Mouse (Mus musculus) regulatory T cell (primary cell): Measurements from ENCODE around the gene Calcoco1.

Source experiments
- in situ Hi-C: fragments of 300-600 bp; cut with MboI, MseI; formaldehyde crosslinking; loops from one replicate; pipeline ENCODE4 v1.15.1; 2025; ENCODE audit warnings: high pct_unique_total_duplicates

Gene Calcoco1

DNA sequence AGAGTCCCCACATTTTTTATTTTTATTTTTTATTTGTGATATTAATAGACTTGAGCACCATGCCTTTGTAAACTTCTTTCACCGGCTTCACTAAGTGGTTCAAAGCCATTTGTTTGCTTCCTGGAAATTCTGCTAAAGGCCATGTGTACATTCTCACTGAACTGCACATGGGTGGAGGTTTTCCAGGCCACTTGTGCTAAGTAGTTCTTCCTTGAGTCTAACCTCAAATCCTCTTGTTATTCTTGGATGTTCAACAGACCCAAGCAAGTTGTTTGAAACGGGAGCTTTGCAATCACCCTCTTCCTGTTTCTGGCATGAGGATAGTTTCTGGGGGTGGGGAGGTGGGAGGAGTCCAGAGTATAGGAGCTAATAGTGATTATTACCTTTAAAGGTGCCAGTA, 16.5 kb upstream of the Calcoco1 start:
- in situ Hi-C loops = no loop called here

DNA sequence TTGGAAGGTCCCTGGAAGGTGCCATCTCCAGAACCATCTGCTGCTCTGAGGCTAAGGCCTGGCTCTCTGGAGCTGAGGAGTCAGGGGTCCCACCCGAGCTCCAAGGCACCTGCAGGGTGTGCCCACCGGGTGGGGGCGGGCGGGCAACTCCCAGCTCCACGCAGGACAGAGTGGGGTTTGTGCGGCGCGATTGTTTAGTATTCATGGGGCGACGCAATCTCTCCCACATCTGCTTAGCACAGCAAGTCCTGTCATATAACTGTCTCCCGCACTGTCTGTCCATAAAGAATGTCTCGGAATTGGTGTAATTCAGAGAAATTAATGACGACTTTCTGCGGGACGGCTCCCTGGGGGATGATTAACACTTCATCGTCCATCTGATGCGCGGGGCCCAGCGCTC, 15.1 kb upstream of the Calcoco1 start:
- in situ Hi-C loops = no loop called here

DNA sequence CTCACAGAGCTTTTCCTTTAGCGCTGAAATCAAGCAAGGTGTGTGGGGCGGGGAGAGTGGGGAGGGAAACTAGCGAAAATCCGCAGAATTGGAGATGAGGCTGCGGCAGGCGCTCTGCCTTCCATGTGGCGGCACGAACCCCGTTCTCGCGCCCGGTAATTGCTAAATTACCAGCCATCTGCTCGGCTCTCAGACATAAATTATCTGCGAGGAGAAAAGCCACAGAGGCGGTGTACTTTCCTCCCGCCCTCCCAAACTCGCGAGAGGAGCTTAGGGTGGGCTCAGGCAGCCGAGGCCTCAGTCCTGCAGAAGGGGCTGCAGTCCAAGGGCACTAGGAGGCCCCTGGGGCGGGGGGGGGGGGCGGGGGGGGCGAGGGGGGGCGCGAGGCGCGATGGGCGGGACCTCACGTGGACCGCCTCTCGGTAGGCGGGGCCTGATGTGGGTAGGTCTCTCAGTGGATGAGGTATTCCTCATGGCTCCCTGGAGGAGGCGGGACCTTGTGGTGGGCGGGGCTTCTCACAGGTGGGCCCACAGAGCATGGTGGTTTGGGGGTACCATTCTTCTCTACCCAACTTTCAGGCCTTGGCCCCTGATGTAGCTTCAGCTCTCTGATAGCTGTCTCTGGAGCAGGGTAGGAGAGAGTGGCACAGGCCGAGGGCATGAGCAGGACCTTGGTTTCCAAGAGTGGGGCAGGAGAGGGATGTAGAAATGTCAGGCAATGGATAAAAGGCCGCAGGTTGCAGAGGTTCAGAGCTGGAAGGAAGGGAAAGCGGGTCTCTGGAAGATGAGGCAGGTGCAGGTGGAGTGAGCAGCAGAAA, 14.4 kb upstream of the Calcoco1 start:
- in situ Hi-C loops = no loop called here

DNA sequence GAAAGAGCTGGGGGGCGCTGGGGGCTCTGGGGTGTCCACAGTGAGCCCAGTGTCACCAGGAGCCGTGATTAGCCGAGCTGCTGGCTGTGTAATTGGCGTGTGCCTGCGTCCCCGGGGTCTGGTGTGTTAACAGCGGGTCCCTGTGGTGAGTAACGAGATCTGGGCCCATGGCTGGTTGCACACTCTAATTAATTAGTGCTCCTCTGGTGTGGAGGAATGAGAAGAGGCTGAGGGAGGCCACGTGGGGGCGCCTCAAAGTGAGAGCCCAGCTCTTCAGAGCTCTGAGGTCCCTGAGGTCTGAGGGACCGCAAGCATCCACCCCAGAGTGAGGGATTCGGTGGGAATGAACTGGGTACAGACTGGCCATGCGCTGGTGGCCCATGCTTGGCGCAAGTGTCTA, 13.1 kb upstream of the Calcoco1 start:
- in situ Hi-C loops = no loop called here

DNA sequence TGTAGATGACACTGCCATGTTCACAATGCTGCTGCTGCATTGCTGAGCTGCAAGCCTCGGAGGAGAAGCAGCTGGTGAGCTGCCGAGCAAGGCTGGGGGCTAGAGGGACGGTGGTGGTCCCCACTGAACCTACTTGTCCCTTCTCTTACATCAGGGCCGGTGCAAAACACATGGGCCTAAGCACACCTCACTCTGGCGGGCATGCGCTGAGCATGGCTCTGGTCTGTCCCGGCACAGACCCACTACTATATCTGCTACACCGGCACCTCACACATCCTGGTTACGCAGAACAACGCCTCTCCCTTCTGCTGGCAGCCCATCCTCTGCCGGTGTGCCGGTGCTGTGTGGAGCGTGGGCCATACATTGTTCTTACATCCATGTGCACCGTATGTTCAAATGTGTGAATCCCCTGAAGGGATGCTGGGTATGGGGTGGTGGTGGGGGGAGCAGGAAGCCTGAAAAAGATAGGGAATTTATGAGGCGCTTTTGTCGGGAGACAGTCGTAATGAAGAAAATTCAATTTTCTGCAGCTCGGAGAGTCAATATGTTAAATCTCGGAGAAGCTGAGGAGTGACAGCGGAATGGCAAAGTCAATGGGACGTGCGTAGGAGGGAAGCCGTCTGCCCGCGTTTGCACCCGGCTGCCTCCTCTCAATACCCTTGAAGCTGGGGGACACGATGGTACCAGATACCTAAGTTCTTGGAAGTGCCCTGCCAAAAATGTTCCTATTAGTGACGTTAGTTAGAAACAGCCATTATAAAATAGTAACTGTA, 12.0 kb upstream of the Calcoco1 start:
- in situ Hi-C loops = no loop called here

DNA sequence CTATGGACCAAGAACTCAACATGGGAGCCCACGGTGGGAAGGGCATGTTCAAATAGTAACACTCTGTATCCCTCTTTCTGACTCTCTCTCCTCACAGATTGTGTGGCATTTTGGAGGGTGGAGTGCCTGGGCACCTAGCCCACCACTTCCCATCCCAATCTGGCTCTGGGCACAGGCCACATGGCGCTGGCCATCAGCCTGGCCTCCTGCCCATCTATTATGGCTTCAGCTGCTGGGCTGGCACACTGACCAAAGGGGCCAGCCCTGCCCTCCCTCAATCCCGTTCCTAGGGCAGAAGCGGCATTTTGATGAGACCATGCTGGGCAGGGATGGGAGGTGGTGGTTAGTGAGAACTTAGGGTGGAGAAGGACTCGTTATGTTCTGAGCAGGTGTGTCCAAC, 11.3 kb upstream of the Calcoco1 start:
- in situ Hi-C loops = no loop called here

DNA sequence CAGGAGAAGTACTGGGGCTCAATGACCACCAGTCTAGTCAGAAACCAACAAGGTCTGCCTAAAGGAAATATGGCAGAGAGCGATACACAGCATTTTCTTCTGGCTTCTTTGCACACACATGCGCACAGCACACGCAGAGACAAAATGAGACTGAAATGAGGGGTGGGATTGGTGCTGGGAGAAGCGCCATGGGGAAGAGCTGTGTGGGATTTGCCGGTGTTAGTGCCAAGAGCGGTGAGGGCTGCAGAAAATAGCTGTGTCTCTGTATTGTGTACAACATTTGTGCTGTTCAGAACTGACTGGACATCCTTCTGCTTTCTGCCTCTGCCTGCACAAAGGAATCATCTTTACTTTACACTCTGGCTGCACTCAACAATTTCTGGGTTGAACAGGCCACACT, 10.4 kb upstream of the Calcoco1 start:
- in situ Hi-C loops = no loop called here

DNA sequence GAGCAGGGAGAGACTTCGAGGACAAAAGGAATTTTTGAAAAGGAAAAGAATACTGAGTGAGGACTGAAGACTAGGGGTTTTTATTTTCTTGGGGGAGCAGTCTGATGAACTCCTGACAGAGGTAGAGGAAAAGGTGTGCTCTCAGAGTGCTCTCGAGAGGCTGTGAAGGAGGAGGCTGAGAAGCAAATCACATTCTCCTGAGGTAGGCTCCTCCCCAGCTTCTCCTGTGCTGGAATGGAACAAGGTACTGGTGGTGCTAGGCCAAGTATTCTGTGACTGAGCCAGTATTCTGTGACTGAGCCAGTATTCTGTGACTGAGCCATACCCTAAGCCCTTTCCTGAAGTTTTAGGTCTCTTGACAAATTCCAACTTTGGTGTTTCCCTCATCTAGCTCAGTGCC, 6.0 kb upstream of the Calcoco1 start:
- in situ Hi-C loops = no loop called here

DNA sequence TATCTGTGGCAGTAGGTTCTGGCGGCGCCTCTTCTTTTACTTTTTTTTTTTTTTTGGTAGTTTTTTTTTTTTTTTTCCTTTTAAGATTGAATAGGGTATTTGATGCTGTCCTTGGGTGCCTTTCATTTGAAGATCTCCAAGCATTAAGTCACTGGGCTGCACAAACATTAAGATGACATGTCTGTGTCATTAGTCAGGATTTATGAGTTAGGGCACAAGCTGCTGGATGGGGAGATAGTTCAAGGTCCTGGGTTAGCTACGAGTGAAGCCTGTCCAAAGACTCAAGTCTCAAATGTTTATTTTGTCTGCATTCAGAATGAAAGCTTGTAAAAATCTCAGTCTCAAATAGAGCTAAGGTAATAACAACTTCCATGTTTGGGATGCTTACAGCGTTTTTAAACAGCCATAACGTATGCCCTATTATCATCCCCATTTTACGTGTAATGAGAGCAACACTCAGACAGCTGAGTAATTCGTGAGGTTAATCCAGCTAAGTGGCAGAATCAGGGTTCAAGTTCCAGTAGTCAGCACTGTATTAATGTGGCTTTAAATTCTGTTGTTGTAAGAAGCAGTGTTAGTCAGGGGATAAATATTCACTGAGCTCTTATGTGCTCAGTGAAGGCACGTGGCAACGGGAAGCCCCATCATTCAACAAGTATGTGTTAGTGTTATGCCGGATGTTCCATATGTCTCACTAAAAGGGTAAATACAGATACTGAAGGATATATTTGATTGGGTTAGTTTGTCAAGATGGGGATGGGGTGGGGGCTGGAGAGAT, 1.6 kb upstream of the Calcoco1 start:
- in situ Hi-C loops = no loop called here

DNA sequence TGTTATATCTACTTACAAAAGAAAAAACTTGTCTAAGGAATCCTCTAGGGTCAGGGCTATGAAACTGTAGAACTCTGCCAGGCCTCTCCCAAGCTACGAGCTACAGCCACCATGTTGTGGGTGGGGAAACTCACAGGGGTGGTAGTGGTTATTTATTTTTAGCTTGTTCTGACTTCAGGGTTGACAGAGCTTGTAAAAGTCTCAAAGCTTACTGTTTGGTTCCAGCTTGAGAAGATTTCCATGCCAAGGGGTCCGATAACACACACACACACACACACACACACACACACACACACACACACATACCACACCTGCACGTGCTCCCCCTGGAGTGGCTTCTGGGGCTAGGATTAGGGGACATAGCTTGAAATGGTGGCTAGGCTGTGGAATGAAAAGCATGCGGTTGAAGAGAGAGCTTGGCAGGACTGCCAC, 538 bp upstream of the Calcoco1 start:
- in situ Hi-C loops = no loop called here

DNA sequence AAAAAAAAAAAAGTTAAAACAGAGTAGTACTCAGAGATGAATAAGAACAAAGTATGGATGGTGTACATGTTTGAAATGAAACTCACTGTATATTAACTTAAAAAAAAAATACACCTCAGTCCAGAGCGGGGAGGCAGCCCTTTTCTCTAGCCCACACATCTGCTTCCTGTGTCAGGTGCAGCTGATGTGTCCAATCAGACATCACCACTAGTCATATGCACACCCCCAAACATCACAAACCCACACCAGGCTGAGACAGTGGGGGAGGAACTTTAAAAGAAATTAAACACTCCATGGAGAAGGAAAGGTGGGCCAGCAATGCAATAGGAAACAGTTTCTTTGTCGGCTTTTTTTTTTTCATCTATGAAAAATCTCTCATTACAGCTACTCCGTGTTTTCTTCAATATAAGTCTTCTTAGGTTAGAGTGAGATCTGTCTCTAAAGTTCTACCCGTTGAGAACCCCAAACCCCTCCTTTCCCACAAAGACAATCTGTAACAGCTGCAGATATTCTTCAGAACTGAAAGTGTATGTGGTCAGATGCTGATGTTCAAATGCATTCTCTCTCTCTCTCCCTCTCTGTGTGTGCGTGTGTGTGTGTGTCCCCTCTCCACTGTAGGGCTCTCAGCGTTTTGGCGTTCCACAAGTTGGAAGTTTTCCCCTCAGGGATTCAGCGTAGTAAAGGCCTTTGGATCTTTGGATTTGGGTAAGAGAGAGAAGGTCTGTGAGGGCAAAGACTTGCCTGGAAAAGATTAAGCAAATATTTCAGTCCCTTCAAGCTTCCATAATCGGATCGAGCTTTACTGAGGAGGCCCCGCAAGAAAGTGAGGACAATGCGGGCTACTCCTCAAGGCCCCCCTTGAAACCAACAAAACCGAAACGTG, 721 bp downstream of the Calcoco1 start:
- in situ Hi-C loops = no loop called here

DNA sequence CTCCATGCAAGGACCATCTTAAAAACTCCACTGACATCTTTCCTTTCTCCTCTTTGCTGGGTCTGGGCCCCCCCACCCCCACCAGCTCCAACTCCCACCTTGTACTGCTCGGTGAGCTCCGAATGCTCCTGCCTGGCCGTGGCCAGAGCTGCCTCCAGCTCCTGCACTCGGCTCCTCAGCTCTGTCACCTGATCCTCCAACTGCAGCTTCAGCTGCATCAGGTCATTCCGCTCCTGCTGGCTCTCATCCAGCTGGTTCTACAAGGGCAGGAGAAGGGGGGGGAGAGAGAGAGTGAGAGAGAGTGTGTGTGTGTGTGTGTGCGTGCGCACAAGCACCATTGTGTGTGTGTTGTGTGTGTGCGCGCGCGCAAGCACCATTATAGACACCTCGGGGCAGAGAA, 5.8 kb downstream of the Calcoco1 start:
- in situ Hi-C loops = no loop called here

DNA sequence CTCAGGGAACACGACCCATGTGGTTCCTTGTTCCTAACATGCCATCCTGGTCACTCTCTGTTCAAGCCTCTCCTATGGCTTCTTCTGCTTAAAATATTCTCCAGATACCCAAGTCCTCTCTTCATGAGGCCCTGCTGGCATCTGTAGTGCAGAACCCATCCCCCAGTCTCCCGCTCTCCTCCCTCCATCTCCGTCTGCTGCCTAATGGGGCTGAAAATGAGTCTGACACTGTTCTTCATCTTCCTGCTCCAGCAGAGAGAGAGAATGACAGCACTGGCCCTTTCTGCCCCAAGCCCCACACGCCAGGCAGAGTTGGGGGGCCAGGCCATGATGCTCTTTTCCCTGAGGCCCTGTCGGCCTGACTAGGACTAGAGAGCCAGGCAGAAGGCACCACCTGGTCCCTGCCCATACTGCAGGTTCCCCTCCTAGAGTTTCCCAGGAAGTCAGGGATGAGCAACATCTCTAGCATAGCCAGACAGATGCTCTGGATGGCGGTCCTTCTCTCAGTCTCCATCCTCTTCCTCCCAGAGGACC, 14.2 kb downstream of the Calcoco1 start:
- in situ Hi-C loops = no loop called here

DNA sequence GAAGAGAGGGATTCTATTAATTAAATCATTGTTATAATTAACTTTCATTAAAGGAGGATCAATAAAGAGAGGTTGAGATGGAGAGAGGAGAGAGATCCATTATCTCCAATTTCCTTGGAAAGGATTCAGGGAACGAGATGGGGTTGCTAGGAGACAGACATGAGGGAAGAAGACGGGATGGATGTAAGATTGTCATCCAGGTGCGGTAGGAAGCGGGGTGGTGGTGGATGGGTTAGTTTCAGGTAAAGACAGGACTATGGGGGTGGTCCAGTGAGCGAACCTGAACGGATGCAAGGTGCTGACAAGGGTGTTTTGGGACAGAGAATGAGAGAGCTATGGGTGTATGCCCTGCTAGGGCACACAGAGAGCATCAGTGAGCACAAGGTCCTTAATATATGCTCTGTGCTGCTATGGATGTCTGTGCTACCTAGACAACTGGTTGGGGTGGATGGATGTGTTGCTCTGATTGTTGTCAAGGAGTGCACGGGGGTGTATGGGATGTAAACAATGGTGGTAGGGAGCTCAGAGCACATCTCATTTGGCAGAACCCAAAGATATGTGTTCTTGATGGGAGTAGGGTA, 16.0 kb downstream of the Calcoco1 start:
- in situ Hi-C loops = no loop called here

DNA sequence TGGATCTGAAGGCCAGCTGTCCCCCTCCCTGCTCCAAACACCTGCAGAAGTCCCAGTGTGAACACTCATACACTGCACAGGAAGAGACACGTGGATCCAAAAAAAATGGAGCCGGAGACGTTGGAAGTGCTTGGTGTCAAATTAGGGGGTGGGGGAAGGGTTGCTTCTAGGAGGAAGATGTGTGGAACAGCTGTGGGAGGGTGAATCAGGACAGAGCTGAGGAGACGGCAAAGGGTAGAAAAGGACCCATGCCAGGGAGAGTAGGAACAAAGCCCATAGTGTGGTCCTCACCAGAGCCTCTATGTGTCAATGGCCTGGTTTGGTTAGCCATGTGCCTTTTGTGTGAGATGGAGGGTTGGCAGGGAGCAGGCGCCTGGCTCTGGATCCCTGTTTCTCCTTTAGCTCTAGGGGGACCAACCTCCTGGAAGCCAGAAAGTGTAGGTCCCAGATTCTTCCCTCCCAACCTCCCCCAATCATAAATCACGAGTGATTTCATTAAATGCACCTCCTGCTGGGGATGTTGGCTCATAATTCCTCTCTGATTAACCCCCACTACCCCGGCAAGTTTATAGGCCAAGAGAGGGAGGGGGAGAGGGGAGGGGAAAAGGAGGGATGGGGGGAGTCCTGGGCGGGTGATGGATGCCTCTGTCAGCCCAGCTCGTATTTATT, 16.6 kb downstream of the Calcoco1 start:
- in situ Hi-C loops = no loop called here

DNA sequence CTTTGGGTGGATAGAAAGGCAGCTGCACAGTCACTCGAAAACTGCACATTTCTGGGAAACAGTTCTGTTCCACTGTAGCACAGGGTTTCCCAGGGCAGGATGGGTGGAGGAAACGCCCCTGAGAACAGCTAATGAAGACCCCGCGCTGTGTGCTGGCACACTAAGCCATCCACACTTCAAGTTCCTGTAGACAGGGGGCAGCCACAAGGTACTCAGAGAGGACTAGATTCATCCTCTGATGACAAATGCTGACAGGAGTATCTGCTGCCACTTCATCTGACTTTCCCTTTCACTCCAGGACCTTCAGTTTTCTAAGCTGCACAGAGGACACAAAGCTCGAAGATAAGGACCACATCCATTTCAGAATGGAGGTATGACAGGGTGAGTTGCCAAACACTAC, 17.2 kb downstream of the Calcoco1 start:
- in situ Hi-C loops = loop anchor here (5.0 kb wide), 1 partner anchor 37 kb away; no protein-coding TSS in a partner anchor

DNA sequence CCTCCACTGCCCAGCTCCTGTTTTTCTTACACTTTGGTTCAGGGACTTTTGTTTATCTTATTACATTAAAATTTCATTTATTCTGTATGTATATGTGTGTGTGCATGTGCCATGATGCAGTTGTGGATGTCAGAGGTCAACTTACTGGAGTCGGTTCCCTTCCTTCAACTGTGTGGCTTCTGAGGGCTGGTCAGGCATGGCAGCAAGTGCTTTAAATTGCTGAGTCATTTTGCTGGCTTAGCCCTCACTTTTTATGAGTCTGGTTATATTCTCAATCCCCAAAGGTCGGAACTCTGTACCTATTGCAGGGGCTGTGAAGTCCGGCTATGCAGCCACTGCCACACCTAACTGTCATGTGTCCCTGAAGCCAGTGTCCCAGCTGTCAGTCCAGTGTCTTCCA, 19.0 kb downstream of the Calcoco1 start:
- in situ Hi-C loops = loop anchor here (5.0 kb wide), 1 partner anchor 39 kb away; no protein-coding TSS in a partner anchor

DNA sequence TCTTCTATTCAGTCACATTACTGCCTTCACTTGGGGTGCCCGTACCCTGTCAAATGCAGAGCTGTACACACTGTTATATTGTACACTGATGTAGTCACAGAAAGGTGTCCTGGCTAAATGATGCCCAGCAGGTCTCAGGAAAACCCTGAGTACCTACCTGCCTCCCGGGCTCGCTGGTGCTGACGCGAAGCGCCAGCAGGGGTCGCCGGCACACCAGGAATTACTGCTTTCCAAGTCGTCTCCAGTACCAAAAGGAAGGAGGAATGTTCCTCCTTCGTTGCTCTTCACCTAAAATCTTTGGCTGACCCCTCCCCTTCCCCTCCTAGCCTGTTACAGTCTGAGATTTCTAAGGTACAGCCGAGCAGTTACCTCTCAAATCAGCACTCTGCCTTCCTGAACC, 23.8 kb downstream of the Calcoco1 start:
- in situ Hi-C loops = no loop called here

DNA sequence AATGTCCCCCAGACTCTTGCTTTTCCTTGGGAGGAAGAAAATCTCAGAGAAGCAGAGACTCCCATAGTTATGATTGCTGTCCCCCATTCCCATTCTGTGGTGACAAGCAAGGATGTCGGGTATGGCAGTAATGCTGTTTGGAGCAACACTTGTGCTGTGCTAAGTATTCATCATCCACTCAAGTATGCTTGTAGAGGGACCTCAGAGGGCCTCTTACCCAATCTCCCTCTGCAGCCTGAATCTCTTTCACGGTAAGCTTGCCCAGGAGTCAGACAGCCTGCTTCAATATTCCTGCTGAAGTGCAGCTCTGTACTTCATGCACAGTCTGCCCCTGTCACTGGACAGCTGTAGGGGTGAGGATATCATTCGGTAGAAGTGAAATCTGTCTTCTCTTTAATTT, 25.1 kb downstream of the Calcoco1 start:
- in situ Hi-C loops = no loop called here

DNA sequence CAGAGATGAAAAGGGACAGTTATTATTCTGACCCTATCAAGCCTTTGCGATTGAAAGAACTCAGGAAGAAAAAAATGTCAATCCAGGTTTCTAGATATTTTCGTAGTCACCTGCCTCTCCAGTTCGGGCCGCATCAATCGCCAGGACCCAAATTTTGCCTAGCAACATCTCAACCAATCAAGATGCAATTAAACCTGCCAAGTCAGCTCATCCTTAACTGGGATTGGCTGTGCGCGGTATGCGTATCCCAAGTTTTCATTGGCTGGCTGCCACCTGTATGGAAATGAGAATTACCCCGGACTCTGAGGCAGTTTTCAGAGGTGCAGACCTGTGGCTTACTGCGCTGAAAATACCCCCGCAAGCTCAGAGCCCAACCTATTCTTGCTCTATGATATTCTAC, 28.4 kb downstream of the Calcoco1 start:
- in situ Hi-C loops = no loop called here
